Mouse (Mus musculus) midbrain, embryonic 10.5 days (tissue): ENCODE measurements at regions not wholly inside any gene's neighbourhood (a gene's known extent, or its start where the extent isn't known, plus 50 kb on each side); places are given as distances from the start of the nearest gene placed in this dataset.

Source experiments
- DNase-seq: peaks from one replicate; pipeline ENCODE4 v3.0.0-alpha.2; 2017; ENCODE audit warnings: low spot score
- H3K27ac ChIP-seq: fragments of 300-500 bp; sonication (generic); replicated peaks from 2 replicates; pipeline ENCODE4 v1.5.1; 2016; ENCODE audit warnings: mild to moderate bottlenecking
- H3K27me3 ChIP-seq: fragments of 300-500 bp; sonication (generic); 2 replicates; pipeline ENCODE4 v1.6.1; 2016; ENCODE audit warnings: low read depth, mild to moderate bottlenecking; ENCODE audit not compliant: poor library complexity, severe bottlenecking
- H3K36me3 ChIP-seq: fragments of 300-500 bp; sonication (generic); 2 replicates; pipeline ENCODE4 v1.6.1; 2016; ENCODE audit warnings: mild to moderate bottlenecking, moderate library complexity
- H3K4me1 ChIP-seq: fragments of 300-500 bp; sonication (generic); 2 replicates; pipeline ENCODE4 v1.6.1; 2016
- H3K4me3 ChIP-seq: fragments of 300-500 bp; sonication (generic); 2 replicates; pipeline ENCODE4 v1.5.1; 2016; ENCODE audit warnings: mild to moderate bottlenecking, moderate library complexity
- H3K9me3 ChIP-seq: fragments of 300-500 bp; sonication (generic); replicated peaks from 2 replicates; pipeline ENCODE4 v1.6.1; 2016; ENCODE audit warnings: mild to moderate bottlenecking
- WGBS: fragments of 180-500 bp; shearing (Covaris S2); methylation state at CpG from one replicate; pipeline ENCODE4 v1.1.7; 2016; 5-methylcytosine and 5-hydroxymethylcytosine counted together

DNA sequence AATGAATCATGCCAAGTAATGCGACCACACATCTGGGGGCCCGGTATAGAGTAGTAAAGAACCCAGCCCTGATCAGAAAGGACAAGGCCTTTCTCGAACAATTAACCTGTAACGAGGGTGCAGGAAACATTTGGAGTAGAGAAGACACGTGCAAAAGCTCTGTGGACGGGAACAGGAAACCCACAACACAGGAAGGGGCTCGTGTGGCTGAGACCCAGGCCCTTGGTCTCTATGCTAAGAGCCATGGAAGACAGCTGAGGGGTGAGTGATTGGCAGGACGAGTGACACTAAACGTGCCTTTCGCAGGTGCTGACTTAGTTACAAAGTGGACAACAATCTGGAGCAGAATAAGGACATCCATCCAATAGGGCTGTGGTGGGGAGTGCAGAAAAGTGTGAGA is 106.3 kb downstream of the Sp3 start:
- 86% methylated on average over 10 of the region's 10 CpGs for WGBS
- DNase-seq, result no peak
- no peaks in the 10 kb centered on the region for H3K27me3 ChIP-seq
- no peak overlapping the region for H3K4me3 ChIP-seq
- H3K9me3 ChIP-seq, result no peaks in the 10 kb centered on the region
- H3K27ac ChIP-seq, result no peak overlapping the region
- no peaks in the 10 kb centered on the region for H3K4me1 ChIP-seq
- no peaks in the 10 kb centered on the region for H3K36me3 ChIP-seq

DNA sequence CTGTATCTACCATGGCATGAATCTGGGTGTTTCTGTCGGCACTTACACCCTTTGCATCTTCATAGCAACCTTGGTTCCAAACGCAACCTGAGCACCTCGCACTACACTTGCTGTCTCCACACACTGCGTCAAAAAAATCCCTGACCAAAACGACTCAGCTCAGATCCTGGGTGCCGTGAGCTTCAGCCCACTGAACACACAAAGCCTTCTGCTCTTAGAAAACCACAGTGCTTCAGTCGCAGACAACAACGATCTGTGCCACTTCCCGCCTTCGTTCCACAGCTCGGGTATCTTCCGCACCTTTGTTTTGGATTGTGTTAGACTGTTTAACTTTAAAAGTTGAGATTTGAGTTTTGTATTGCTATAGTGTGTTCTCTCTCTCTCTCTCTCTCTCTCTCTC is 105.7 kb downstream of the Sp3 start:
- H3K9me3 ChIP-seq, result no peaks in the 10 kb centered on the region
- WGBS, result 90% methylated on average over 12 of the region's 12 CpGs
- no peaks in the 10 kb centered on the region for H3K27me3 ChIP-seq
- no peaks in the 10 kb centered on the region for H3K36me3 ChIP-seq
- H3K4me1 ChIP-seq, result no peaks in the 10 kb centered on the region
- no peak for DNase-seq
- H3K4me3 ChIP-seq, result no peak overlapping the region
- H3K27ac ChIP-seq, result no peak overlapping the region

DNA sequence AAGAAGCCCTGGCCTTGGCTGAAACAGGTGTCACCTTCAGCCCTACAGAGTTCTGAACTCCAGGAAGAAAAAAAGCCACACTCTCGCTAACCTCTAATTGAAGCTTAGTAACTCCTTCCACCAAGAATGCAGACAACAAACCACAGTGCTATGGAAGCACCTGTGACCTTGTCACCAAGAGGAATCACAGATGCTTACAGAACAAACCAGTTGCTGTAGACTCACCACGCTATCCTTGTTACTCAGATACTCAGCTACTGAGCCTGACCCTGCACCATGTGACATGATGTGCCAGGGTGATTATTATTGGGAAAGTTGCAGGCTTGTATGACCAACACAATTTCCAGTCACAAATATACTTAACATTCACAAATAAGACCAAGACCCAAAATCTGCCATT is 104.6 kb downstream of the Sp3 start:
- H3K4me1 ChIP-seq, result no peaks in the 10 kb centered on the region
- WGBS, result 95% methylated on average over 2 of the region's 2 CpGs
- H3K9me3 ChIP-seq, result no peaks in the 10 kb centered on the region
- H3K27me3 ChIP-seq, result no peaks in the 10 kb centered on the region
- no peak for DNase-seq
- H3K4me3 ChIP-seq, result no peak overlapping the region
- no peaks in the 10 kb centered on the region for H3K36me3 ChIP-seq
- H3K27ac ChIP-seq, result no peak overlapping the region

DNA sequence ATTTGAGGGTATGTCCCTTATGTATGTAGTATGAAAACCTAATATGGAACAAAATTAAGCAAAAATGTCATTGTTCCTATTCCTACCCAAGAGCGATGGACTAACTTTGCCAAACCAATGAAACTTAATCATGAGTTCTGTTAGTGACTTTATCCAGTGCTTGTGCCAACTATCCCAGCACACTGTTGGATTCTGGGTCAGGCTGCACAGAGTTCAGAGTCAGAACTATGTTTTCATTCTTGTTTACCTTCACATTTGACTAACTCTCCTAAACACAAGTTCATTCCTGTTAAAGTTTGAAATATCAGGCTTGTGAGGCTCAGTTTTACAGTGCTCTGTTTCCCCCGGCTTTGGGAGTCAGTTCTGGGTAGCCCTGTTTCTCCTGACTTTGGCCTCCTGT is 100.2 kb downstream of the Sp3 start:
- Histone ChIP-seq H3K27me3 (no peaks in the 10 kb centered on the region), H3K36me3 (no peaks in the 10 kb centered on the region), H3K27ac (no peak overlapping the region), H3K4me3 (no peak overlapping the region), H3K9me3 (no peaks in the 10 kb centered on the region), H3K4me1 (no peaks in the 10 kb centered on the region)
- 91% methylated on average over 2 of the region's 2 CpGs for WGBS
- DNase-seq, result no peak

DNA sequence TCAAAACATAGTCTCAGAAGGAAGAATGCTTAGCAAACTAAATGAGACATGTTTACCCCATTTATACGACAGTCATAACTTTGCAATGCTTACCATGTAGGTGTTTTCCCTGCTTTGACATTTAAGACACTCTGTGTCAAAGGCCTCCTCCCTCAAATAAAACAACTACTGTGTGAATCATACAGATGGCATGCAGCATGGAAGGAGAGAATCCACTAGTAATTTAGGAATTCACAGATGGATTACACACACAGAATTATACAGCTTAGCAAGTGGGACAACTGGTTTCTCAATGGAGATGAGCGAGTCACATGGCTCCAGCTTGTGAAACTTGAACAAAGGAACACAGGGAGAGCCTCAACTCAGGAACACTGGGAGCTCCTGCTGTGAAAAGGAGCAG is 98.7 kb downstream of the Sp3 start:
- DNase-seq, result no peak
- no peaks in the 10 kb centered on the region for H3K4me1 ChIP-seq
- no peaks in the 10 kb centered on the region for H3K36me3 ChIP-seq
- H3K4me3 ChIP-seq, result no peak overlapping the region
- no peaks in the 10 kb centered on the region for H3K9me3 ChIP-seq
- H3K27ac ChIP-seq, result no peak overlapping the region
- H3K27me3 ChIP-seq, result no peaks in the 10 kb centered on the region
- WGBS, result 68% methylated on average over 2 of the region's 2 CpGs

DNA sequence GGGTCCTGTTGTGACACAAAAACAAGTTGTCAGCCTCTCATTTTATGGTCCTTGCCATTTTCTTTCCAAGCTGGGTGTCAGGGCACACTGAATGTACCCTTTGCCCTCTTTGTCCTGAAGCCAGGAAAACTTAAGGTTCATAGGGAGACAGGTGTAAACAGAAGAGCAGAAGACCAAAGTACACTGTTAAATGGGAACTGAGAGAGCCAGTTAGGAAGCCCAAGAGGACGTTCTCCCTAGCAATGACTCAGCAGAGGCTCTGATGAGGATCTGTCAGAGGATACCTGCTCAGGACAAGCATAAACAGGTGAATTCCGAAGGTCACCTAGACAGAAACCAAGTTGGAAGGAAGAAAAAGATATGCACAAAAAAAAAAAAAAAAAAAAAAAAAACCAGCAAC is 94.0 kb downstream of the Sp3 start:
- 88% methylated on average over 2 of the region's 2 CpGs for WGBS
- no peak for DNase-seq
- no peaks in the 10 kb centered on the region for H3K4me1 ChIP-seq
- no peaks in the 10 kb centered on the region for H3K36me3 ChIP-seq
- H3K27ac ChIP-seq, result no peak overlapping the region
- no peaks in the 10 kb centered on the region for H3K9me3 ChIP-seq
- no peak overlapping the region for H3K4me3 ChIP-seq
- H3K27me3 ChIP-seq, result no peaks in the 10 kb centered on the region
